Mouse (Mus musculus) heart, adult 2 months (tissue): ENCODE data around the gene Upk3a.

Source experiments
- CTCF ChIP-seq: fragments of 200-600 bp; IDR thresholded peaks from 2 replicates; pipeline ENCODE4 v1.8.1; 2022; ENCODE audit warnings: antibody characterized with exemption, mild to moderate bottlenecking, moderate library complexity
- EP300 ChIP-seq: fragments of 200-500 bp; IDR thresholded peaks from 2 replicates; pipeline ENCODE4 v1.6.1; 2011; ENCODE audit warnings: low read depth, low read length, control low read depth; ENCODE audit not compliant: insufficient read depth
- POLR2A ChIP-seq: fragments of 200-500 bp; IDR thresholded peaks from 2 replicates; pipeline ENCODE4 v1.6.1; 2011; ENCODE audit warnings: mild to moderate bottlenecking, low read depth, low read length, control low read depth; ENCODE audit not compliant: insufficient read depth

- no peak for TF ChIP-seq CTCF
- TF ChIP-seq EP300: no peak
- TF ChIP-seq POLR2A: no peak
These were observed 35.2 kb upstream of the Upk3a start for GRCm38 (mm10) chr15:84981609-84982313.
